Mouse (Mus musculus): Measurements from ENCODE around the gene Gm14412. TPM values are rescaled to one million over a fixed set of nuclear protein-coding genes. Genes with fewer than 3 reads are reported as not detected.
"Not testable (repeated sequence)": the region's sequence is repeated elsewhere in the genome, so short reads cannot be mapped to it uniquely, and the experiment has no call there.

The Gm14412 gene
- polyA plus RNA-seq, 1 experiment from 2014 or later: 0.31 TPM

GRCm38 (mm10) chr2:177272237-177272636 lies 51.9 kb downstream of the Gm14412 start:
- not testable (repeated sequence) for H3K9me3 ChIP-seq (ENCODE audit: control insufficient read depth, low read length); H3K27ac ChIP-seq (ENCODE audit: low read length); H3K4me2 ChIP-seq (ENCODE audit: low read depth, low read length); H3K27me3 ChIP-seq (ENCODE audit: control insufficient read depth, insufficient read depth, low read depth, low read length); H3K9ac ChIP-seq (ENCODE audit: low read length); H3K36me3 ChIP-seq (ENCODE audit: control insufficient read depth, insufficient read depth, low read length); H3K4me1 ChIP-seq (replicated peaks; ENCODE audit: control insufficient read depth, insufficient read depth, low read length); H3K4me3 ChIP-seq (ENCODE audit: low read length); ATAC-seq (ENCODE audit: low read depth)
- WGBS: 75% methylated on average over 2 of the region's 2 CpGs

- WGBS: no CpG with 5 or more reads among the region's 2 CpGs
These were observed 57.2 kb downstream of the Gm14412 start, which contains the start of gene Gm14409 for GRCm38 (mm10) chr2:177266936-177267335. TSS of gene Gm14409 (minus strand) at chr2:177267036.

More at GRCm38 (mm10) chr2:177266936-177267335, 57.2 kb downstream of the Gm14412 start, which contains the start of gene Gm14409:
- not testable (repeated sequence) for H3K9ac ChIP-seq (ENCODE audit: low read length); H3K9me3 ChIP-seq (ENCODE audit: control insufficient read depth, low read length); H3K4me1 ChIP-seq (replicated peaks; ENCODE audit: control insufficient read depth, insufficient read depth, low read length); H3K36me3 ChIP-seq (ENCODE audit: control insufficient read depth, insufficient read depth, low read length); H3K27ac ChIP-seq (ENCODE audit: low read length); ATAC-seq (ENCODE audit: low read depth); H3K4me3 ChIP-seq (ENCODE audit: low read length); H3K4me2 ChIP-seq (ENCODE audit: low read depth, low read length); H3K27me3 ChIP-seq (ENCODE audit: control insufficient read depth, insufficient read depth, low read depth, low read length)

Other genes with a start within 250 kb of the Gm14412 start
- gene Gm14401, start 250.0 kb downstream of the Gm14412 start, polyA plus RNA-seq (2015; fragmentation: Nextera tagmentation; extraction: Ambion mirVana): 0.28 TPM in 1 of 2 replicates, not detected in the other
- gene Gm14410, start 117.9 kb downstream of the Gm14412 start, polyA plus RNA-seq (2015; fragmentation: Nextera tagmentation; extraction: Ambion mirVana): 23.8 and 27.4 TPM in 2 replicates
- gene Gm14409, start 57.3 kb downstream of the Gm14412 start, polyA plus RNA-seq (2015; fragmentation: Nextera tagmentation; extraction: Ambion mirVana): not detected in 2 replicates
- gene Gm14418, start 74.0 kb upstream of the Gm14412 start, polyA plus RNA-seq (2015; fragmentation: Nextera tagmentation; extraction: Ambion mirVana): 13.3 and 13.6 TPM in 2 replicates
- gene Zfp970, start 140.4 kb upstream of the Gm14412 start, polyA plus RNA-seq (2015; fragmentation: Nextera tagmentation; extraction: Ambion mirVana): 19.8 and 20.2 TPM in 2 replicates
- 11.5 and 12.7 TPM in 2 replicates for gene Gm14403, start 173.9 kb upstream of the Gm14412 start, polyA plus RNA-seq (2015; fragmentation: Nextera tagmentation; extraction: Ambion mirVana)